Mouse (Mus musculus) heart, embryonic 14.5 days (tissue): ENCODE data around the gene Ankrd61. TPM values are rescaled to one million over a fixed set of nuclear protein-coding genes. Genes with fewer than 3 reads are reported as not detected.

Source experiments
- ATAC-seq: fragments of 200-750 bp; cut with Nextera tagmentation; 2 replicates; pipeline ENCODE4 v1.8.0; 2017; ENCODE audit warnings: low read depth, moderate TSS enrichment; ENCODE audit not compliant: insufficient number of reproducible peaks, insufficient read depth, low FRiP score
- H3K27ac ChIP-seq, 2 experiments: fragments of 200-500 bp in 1 of 2; fragments of 300-500 bp in 1 of 2; sonication (generic) in 1 of 2; replicated peaks in 1 of 2; 2 replicates each; pipeline ENCODE4 v1.5.1; 2012 to 2014; ENCODE audit warnings: low read depth in 2 of 2, low read length in 2 of 2, control low read depth in 1 of 2, mild to moderate bottlenecking in 1 of 2, mixed read lengths in 1 of 2; ENCODE audit not compliant: control insufficient read depth in 1 of 2, insufficient read depth in 1 of 2
- H3K27me3 ChIP-seq: fragments of 300-500 bp; sonication (generic); 2 replicates; pipeline ENCODE4 v1.6.1; 2014; ENCODE audit warnings: mild to moderate bottlenecking, low read length, control low read depth; ENCODE audit not compliant: control insufficient read depth, insufficient read depth
- H3K36me3 ChIP-seq: fragments of 300-500 bp; sonication (generic); 2 replicates; pipeline ENCODE4 v1.6.1; 2014; ENCODE audit warnings: mild to moderate bottlenecking, control low read depth, low read length, mixed read lengths; ENCODE audit not compliant: control insufficient read depth, insufficient read depth
- H3K4me1 ChIP-seq, 2 experiments: fragments of 200-500 bp in 1 of 2; fragments of 300-500 bp in 1 of 2; sonication (generic) in 1 of 2; 2 replicates each; pipeline ENCODE4 v1.6.1; 2012 to 2014; ENCODE audit warnings: low read length in 2 of 2, control low read depth in 1 of 2, mixed read lengths in 1 of 2; ENCODE audit not compliant: control insufficient read depth in 2 of 2, insufficient read depth in 2 of 2
- H3K4me2 ChIP-seq: fragments of 300-500 bp; sonication (generic); 2 replicates; pipeline ENCODE4 v1.6.1; 2014; ENCODE audit warnings: mild to moderate bottlenecking, low read length
- H3K4me3 ChIP-seq, 2 experiments: fragments of 200-500 bp in 1 of 2; fragments of 300-500 bp in 1 of 2; sonication (generic) in 1 of 2; 2 replicates each; pipeline ENCODE4 v1.5.1; 2012 to 2014; ENCODE audit warnings: low read length in 2 of 2, mild to moderate bottlenecking in 2 of 2, control low read depth in 1 of 2, low read depth in 1 of 2, moderate library complexity in 1 of 2; ENCODE audit not compliant: control insufficient read depth in 1 of 2, insufficient read depth in 1 of 2
- H3K9ac ChIP-seq: fragments of 300-500 bp; sonication (generic); 2 replicates; pipeline ENCODE4 v1.6.1; 2014; ENCODE audit warnings: mild to moderate bottlenecking, low read length
- H3K9me3 ChIP-seq: fragments of 300-500 bp; sonication (generic); 2 replicates; pipeline ENCODE4 v1.6.1; 2016; ENCODE audit warnings: low read length, control low read depth; ENCODE audit not compliant: control insufficient read depth
- WGBS: fragments of 180-500 bp; shearing (Covaris S2); extraction: QIAGEN DNeasy Blood & Tissue Kit; methylation state at CpG from one replicate; pipeline ENCODE4 v1.1.7; 2014; 5-methylcytosine and 5-hydroxymethylcytosine counted together
- polyA plus RNA-seq: library from polyadenylated mRNA; unstranded; fragments of >200 nt; fragmentation: Nextera tagmentation; extraction: Ambion mirVana; gene quantifications from 2 replicates; pipeline ENCODE4 v1.2.1, GENCODE M21; 2014

Ankrd61 gene
- polyA plus RNA-seq, 1 experiment from 2014 or later: not detected

- H3K27ac ChIP-seq: no peak overlapping the region
- H3K4me1 ChIP-seq: no peaks in the 10 kb centered on the region
- 80% methylated on average over 6 of the region's 6 CpGs for WGBS
- no peaks in the 10 kb centered on the region for H3K27me3 ChIP-seq
- no peaks in the 10 kb centered on the region for H3K9me3 ChIP-seq
- ATAC-seq: no peak
- H3K4me2 ChIP-seq: no peak overlapping the region
- H3K4me3 ChIP-seq: no peak overlapping the region
- H3K36me3 ChIP-seq: peaks cover 48% of the 10 kb centered on the region
- H3K9ac ChIP-seq: no peak overlapping the region
Observed at GRCm38 (mm10) chr5:143931863-143932580, 34.5 kb upstream of the Ankrd61 start.

DNA sequence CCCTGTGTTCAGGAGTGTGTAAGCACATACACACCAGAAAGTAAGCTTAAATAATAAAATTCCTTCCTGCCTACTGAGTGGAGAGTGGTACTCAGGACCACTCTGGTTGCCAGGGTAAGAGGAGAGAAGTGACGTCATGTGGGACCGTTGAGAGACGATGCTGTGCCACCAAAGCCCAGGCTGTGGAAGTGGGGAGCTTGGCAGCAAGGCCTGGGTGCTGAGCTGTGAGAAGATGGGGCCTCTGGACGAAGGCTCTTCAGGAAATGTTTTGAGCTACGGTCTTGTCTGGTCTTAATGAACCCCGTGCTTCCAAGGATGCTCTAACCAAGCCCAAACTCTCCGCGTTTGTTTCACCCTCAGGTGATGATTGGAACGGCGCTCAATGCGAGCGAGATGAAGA lies 33.2 kb upstream of the Ankrd61 start:
- ATAC-seq: no peak
- Histone ChIP-seq H3K27me3 (no peaks in the 10 kb centered on the region), H3K27ac (no peak overlapping the region), H3K9ac (no peak overlapping the region), H3K9me3 (no peaks in the 10 kb centered on the region), H3K4me3 (no peak overlapping the region), H3K4me1 (no peaks in the 10 kb centered on the region), H3K4me2 (no peak overlapping the region), H3K36me3 (peaks cover 61% of the 10 kb centered on the region)
- WGBS: 92% methylated on average over 12 of the region's 12 CpGs

DNA sequence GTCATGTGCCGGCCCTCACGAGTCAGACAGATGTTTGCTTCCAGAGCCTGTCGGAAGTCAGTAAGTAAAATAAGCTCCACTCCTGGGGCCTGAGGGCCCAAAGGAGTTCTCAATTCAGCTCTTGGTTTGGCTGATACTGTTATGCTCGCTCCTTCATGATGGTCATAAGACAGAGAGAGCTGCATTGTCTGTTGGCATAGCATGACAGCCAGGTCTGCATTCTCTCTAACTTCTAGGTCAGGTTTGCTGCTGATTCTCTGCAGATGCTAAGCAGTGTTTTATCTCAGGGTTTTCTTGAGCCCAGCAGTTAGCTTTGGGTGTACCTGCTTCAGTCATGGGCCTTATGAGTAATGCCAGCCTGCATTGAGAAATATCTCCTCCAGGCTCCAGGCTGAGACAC lies 31.8 kb upstream of the Ankrd61 start:
- peaks cover 75% of the 10 kb centered on the region for H3K36me3 ChIP-seq
- no peak for ATAC-seq
- WGBS: 91% methylated on average over 4 of the region's 4 CpGs
- no peaks in the 10 kb centered on the region for H3K27me3 ChIP-seq
- no peak overlapping the region for H3K27ac ChIP-seq
- no peaks in the 10 kb centered on the region for H3K9me3 ChIP-seq
- no peaks in the 10 kb centered on the region for H3K4me1 ChIP-seq
- no peak overlapping the region for H3K4me2 ChIP-seq
- no peak overlapping the region for H3K4me3 ChIP-seq
- H3K9ac ChIP-seq: no peak overlapping the region

- no peak within 1 kb of the TSS for H3K27ac ChIP-seq
- no peaks in the 10 kb centered on the region for H3K9me3 ChIP-seq
- H3K27me3 ChIP-seq: no peaks in the 10 kb centered on the region
- WGBS: 97% methylated on average over 8 of the region's 8 CpGs
- H3K9ac ChIP-seq: no peak within 1 kb of the TSS
- no peak within 1 kb of the TSS for H3K4me3 ChIP-seq
- no peak within 1 kb of the TSS for H3K4me2 ChIP-seq
- no peak for ATAC-seq
- H3K4me1 ChIP-seq: no peaks in the 10 kb centered on the region
- H3K36me3 ChIP-seq: peaks cover 89% of the 10 kb centered on the region
Observed at GRCm38 (mm10) chr5:143927875-143928274, 30.4 kb upstream of the Ankrd61 start, which contains the start of gene Gm42421. Gene Gm42421 (plus strand): TSS chr5:143928175.

DNA sequence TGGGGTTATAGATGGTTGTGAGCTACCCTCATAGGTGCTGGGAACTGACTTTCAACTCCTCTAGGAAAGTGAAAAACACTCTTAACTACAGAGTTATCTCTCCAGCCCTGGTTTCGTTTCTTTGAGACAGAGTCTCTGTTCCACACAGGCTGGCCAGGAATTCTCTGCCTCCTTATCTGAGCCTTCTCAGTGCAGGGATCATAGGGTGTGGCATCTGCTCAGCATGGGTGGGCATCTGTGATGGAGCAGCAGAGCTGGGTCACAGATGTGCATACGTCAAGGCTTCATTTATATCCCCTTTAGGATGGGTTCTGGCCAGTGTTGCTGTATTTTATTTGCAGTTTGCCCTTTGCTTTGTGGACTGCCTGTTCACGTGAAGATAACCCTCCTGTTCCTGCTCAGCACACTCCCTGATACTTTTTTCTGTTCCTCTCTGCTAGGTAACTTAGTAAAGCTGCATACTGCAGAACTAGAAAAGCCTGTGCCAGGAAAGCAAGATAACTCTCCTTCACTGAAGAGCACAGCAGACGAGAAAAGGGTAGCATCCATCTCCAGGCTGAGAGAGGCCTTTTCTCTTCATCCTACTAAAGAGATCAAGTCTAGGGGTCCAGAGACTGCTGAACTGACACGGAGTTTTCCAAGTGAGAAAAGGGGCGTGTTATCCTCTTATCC lies 27.4 kb upstream of the Ankrd61 start:
- no peak overlapping the region for H3K4me2 ChIP-seq
- H3K9ac ChIP-seq: no peak overlapping the region
- H3K9me3 ChIP-seq: no peaks in the 10 kb centered on the region
- no peak for ATAC-seq
- H3K36me3 ChIP-seq: peaks cover 94% of the 10 kb centered on the region
- WGBS: 67% methylated on average over 6 of the region's 6 CpGs
- no peaks in the 10 kb centered on the region for H3K4me1 ChIP-seq
- no peak overlapping the region for H3K27ac ChIP-seq
- no peaks in the 10 kb centered on the region for H3K27me3 ChIP-seq
- H3K4me3 ChIP-seq: no peak overlapping the region

DNA sequence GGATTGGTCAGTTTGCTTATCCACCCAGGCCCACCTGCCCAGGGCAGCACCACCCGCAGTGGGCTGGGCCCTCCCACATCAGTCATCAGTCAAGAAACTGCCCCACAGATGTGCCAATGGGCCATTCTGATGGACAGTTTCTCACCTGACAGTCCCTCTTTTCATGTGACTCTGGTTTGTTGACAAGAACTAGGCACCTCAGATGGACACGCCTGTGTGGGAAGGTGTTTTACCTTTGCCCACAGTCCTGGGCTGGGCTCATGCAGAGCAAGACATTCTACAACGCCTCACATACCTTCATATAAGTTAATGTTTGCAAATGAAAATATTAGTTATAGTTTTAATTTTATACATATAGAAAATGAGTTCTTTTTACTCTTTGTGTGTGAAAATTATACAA lies 20.6 kb upstream of the Ankrd61 start:
- no peak overlapping the region for H3K9ac ChIP-seq
- no peak for ATAC-seq
- no peak overlapping the region for H3K27ac ChIP-seq
- H3K27me3 ChIP-seq: no peaks in the 10 kb centered on the region
- H3K9me3 ChIP-seq: no peaks in the 10 kb centered on the region
- H3K4me2 ChIP-seq: no peak overlapping the region
- H3K36me3 ChIP-seq: peaks cover 89% of the 10 kb centered on the region
- H3K4me1 ChIP-seq: no peaks in the 10 kb centered on the region
- no peak overlapping the region for H3K4me3 ChIP-seq
- WGBS: 89% methylated on average over 3 of the region's 3 CpGs

- H3K9me3 ChIP-seq: no peaks in the 10 kb centered on the region
- H3K36me3 ChIP-seq: peaks cover 84% of the 10 kb centered on the region
- no peak overlapping the region for H3K4me2 ChIP-seq
- no peak for ATAC-seq
- no peaks in the 10 kb centered on the region for H3K27me3 ChIP-seq
- H3K4me1 ChIP-seq: no peaks in the 10 kb centered on the region
- H3K27ac ChIP-seq: no peak overlapping the region
- H3K9ac ChIP-seq: no peak overlapping the region
- 58% methylated on average over 5 of the region's 5 CpGs for WGBS
- no peak overlapping the region for H3K4me3 ChIP-seq
Observed at GRCm38 (mm10) chr5:143917418-143917817, 19.9 kb upstream of the Ankrd61 start.
